Mouse (Mus musculus) kidney, adult 10 weeks (tissue): Measurements from ENCODE around the gene Akap6. TPM values are rescaled to one million over a fixed set of nuclear protein-coding genes. Genes with fewer than 3 reads are reported as not detected.

ENCODE experiments used
- polyA plus RNA-seq: library from polyadenylated mRNA; stranded (reverse); fragments of 350-450 nt; fragmentation: Illumina TruSeq; extraction: RNeasy Lipid Tissue Mini Kit (QIAGEN cat#74804); gene quantifications from one replicate; pipeline ENCODE4 v1.2.3, GENCODE M21; 2014; ENCODE audit warnings: low read depth, low replicate concordance

Akap6 gene
- 0.36 TPM for polyA plus RNA-seq

DNA sequence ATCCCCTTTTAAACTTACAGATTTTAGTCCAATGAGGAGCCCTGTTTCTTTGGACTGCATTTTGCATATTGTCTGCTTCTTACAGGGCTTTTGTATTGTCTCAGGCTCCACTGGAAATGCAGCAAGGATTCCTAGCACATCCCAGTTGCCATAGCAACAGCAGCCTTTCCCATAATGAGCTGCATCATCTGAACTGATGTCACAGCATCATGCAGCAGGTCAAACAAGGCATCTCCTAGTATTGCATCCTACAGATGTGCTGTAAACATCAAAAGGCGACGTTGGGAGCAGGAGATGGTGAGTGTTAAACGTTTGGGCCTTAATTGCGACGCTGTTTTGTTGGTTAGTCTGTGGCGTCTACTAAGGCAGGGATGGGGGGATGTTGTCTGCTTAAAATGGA is at the start of gene Akap6:
TSS of gene Akap6 (plus strand) at position 238 of the 400 bp plus-strand sequence.

Other genes starting within 250 kb of the Akap6 start
- gene Arhgap5, start 195.4 kb upstream of the Akap6 start, polyA plus RNA-seq = 410 TPM